Mouse (Mus musculus): ENCODE data around the gene Gm20388.

The Gm20388 gene

GRCm38 (mm10) chr8:124242208-124242607 is 4331.6 kb downstream of the Gm20388 start:
- DNase-seq (ENCODE audit: low read depth, low spot score): peak; percentile 92

DNA sequence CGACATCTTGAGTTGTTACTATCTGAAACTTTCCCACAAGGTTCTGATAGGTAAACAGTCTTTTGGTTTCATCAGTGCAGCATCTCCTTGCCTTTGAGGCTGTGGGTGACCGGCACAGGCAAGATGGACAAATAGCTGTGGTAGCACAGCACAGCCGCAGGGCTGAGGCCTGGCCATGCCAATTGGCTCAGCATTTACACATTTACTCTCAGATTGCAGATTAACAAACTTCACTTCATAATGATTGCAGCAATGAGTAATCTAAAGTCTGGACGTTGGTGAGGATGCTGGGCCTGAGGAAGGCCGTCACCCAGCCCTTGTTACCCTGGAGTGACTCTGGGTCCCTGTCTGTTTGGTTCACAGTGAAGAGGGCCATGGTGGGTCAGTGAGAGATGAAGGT is 4332.3 kb downstream of the Gm20388 start:
- no peak for DNase-seq (ENCODE audit: low read depth, low spot score)

DNA sequence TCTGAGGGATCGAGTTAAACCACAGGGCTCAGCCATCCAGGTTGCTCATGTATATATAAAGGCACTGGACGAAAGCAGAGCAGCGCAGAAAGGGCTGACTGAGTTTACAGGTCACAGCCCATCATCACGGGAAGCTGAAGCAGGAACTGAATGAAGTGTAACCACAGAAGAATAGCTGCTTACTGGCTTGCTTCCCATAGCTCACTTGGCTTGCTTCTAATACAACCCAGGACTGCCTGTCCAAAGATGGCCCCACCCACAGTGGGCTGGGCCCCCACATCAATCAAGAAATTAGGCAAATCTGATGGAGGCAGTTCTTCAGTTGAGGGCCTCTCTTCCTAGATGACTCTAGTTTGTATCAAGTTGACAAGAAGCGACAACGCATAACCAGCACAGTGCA is 4336.9 kb downstream of the Gm20388 start:
- DNase-seq (ENCODE audit: low read depth, low spot score): no peak

- DNase-seq (ENCODE audit: low read depth, low spot score): no peak
These were observed 4338.0 kb downstream of the Gm20388 start for GRCm38 (mm10) chr8:124248688-124249087.

DNA sequence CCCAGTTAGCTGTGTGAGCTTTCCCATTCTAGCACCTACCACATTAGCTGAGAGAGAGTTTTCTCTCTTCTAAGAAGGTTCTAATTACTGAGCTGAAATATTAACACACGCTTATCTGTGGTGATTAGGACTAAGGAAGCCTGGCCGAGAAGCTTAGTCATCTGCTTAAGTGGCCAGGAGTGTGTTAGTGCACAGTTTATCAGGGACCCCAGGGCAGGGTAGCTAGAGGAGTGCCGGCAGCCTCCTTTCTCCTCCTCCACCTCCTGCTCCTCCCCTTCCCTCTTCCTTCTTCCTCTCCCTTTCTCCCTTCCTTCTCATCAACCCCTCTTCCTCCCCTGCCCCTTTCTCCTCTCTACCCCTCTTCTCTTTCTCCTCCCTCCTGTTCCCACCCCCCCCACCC is 4339.6 kb downstream of the Gm20388 start:
- DNase-seq (ENCODE audit: low read depth, low spot score): no peak

DNA sequence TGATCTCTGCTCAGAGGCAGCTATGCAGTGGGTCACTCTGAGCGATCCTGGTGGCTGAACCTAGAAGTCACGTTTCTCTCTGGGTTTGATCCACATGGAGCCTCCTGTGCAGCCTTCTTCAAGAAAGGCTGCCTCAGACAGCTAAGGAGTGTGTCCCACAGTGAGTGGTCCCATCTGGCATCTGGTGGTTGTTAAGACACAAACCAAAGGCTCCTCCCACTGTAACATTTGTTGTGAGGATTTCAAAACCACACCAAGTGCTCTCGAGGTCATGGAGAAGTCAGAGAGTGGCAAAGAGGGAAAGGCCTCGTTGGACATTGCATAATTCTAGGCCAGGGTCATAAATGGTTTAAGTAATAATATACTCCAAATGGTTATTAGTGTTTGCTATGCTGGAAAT is 4340.1 kb downstream of the Gm20388 start:
- no peak for DNase-seq (ENCODE audit: low read depth, low spot score)

- DNase-seq (ENCODE audit: low read depth, low spot score): no peak
These were observed 4341.9 kb downstream of the Gm20388 start for GRCm38 (mm10) chr8:124252533-124252950.

DNA sequence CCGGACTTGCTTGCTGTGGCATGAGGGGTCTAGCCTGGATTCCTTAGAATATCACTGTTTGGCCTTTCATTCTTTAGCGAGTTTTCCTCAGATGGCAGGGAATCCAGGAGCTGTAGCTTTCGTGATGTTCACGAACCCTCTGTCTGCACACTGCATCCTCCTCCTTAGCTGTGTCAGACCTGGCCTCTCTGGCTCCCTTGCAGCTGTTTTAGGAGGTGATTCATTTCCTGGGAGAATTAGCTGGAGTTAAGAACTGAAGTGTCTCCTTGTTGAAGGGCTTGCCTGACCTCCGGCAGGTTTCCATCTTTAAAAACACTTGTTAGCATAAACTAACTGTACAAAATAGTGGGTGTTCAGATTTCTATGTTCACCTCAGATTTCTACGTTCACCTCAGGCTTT is 4343.3 kb downstream of the Gm20388 start:
- no peak for DNase-seq (ENCODE audit: low read depth, low spot score)

DNA sequence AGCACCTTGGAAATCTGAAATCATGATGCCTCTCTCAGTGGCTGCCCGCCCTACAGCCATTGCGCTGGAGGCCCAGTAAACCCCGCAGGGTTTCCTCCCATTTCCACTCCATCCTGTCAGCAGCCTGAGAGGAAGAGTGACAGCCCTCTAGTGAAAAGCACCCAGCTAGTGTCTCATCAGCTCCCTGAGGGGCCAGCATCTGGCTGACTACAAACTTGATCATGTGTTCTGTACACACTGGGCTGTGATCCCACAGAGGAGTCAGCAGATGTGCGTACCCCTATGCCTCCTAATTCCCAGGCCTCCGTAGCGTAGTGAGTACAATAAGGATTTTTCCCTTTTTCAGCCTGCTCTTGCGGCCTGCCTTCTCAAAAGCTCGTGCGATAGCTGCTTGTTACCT is 4346.2 kb downstream of the Gm20388 start:
- DNase-seq (ENCODE audit: low read depth, low spot score): no peak

DNA sequence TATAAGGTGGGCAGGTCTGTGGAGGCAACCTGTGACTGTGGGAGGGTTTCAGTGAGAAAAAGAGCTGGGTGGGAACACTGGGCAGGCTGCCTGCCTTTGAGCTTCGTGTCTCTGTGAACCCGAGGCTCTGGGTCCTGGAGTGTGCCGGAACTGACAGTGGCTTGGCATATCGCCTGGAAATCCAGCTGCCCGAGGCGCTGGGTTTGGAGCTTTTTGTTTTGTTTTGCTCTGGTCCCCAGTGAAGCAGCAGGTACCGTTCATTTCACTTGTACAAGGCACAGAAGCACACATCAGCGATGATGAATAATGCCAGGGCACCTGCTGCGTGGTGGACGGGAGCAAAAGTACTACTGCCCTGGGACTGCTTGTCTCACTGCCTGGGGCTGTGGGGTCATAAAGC is 4346.7 kb downstream of the Gm20388 start:
- no peak for DNase-seq (ENCODE audit: low read depth, low spot score)

DNA sequence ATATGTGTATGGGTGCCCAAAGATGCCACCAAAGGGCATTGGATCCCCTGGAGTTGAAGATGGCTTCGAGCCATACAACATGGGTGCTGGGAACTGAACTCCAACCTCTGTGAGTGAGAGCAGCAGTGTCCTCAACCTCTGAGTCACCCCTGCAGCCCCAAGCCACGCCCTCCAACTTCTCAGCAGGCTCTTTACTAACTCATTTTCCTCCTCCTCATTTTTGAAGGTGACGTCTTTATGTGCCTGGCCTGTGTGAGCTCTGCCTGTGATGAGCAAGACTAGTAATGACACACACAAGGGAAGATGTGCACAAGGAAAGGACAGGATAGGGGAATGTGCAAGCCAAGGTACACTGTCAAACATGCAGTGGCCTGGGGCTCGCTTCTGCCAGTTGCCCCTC is 4348.5 kb downstream of the Gm20388 start:
- peak; percentile 49 for DNase-seq (ENCODE audit: low read depth, low spot score)

DNA sequence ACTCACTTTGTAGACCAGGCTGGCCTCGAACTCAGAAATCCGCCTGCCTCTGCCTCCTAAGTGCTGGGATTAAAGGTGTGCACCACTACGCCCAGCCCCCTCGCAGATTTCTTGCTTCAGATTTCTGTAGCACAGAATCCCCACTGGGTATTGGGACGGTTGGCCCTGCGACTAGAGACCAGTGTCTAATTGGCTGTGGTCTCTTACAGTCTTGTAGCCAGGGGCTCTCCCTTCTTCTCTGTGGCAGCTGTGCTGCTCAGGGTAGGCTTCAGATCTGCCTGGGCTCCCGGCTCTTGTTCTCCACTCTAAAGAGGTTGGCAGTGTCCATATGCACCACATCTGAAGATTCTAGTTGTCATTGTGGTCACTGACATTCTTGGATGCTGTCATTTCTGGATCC is 4349.3 kb downstream of the Gm20388 start:
- DNase-seq (ENCODE audit: low read depth, low spot score): no peak

DNA sequence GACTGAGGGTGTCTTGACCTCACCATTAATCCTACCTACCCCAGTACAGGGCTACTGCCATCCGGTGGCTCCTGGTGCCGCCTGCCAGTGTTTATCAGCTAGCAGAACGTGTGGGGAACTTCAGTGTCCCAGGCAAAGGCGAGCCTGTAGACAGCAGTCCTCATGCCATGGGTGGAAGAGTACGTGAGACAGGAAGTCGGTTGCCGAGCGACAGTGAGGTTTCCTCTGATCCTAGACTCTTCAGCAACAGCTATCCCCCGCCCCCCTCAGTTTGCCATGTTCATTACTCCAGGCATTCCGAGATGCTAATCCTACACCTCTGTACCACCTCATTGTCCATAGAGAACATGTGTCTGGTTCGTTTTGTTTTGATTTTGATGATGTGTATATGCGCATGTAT is 4349.7 kb downstream of the Gm20388 start:
- DNase-seq (ENCODE audit: low read depth, low spot score): peak; percentile 59

GRCm38 (mm10) chr8:124263058-124263457 is 4352.4 kb downstream of the Gm20388 start:
- no peak for DNase-seq (ENCODE audit: low read depth, low spot score)

DNA sequence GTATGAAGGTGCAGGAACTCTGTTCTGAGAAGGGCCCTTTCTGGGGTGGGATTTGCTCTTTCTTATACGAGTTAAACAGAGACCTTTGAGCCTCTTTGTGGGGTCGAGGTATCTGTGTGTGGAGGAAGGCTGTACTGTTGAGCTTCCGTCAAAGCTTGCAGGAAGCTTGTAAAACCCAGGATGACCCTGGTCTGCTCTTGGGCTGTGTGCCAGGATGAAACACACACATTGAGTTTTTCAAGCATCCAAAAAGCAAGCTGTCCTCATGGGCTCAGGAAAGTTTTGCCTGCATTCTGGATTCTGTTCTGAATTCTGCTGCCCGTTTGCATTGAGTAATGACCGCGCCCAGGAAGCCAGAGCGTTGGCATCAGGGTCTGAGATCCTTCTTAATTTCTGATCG is 4353.4 kb downstream of the Gm20388 start:
- DNase-seq (ENCODE audit: low read depth, low spot score): no peak

DNA sequence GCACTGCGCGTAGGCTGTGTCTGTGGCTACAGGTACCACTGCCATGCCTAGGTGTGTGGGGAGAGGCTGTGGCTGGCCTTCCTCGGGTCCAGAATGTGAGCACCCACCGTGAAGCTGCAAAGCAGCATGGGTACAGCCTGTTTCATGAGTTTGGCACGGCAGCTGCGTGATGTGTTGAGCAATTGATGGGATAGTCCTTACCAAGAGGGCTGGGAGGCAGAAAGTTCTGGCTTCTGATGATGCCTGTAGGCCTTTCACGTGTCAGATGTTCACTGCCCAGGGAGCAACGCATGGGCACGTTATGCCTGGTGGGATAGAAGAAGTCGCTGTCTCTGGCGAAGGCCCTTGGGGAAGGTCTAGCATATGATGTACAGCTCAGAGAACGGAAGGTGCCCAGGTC is 4354.0 kb downstream of the Gm20388 start:
- no peak for DNase-seq (ENCODE audit: low read depth, low spot score)

DNA sequence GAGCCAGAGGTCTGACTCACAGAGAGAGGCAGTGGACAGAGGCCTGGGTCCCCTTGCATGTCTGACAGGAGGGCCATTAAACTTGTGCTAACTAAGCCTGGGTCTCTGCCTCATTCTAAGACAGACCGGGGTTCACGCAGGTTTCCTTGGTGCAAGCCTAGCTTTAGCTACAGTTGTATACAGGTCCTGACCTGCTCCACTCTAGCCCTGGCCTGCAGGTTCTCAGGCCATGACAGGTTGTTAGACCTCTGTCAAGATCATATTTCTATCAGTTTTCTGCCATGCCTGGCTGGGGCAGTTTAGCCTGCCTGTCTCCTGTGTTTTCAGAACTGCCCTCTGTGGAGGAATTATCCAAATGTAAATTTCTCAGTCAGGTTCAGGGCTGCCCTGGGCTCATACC is 4354.5 kb downstream of the Gm20388 start:
- no peak for DNase-seq (ENCODE audit: low read depth, low spot score)

- peak; percentile 73 for DNase-seq (ENCODE audit: low read depth, low spot score)
These were observed 4355.2 kb downstream of the Gm20388 start for GRCm38 (mm10) chr8:124265798-124266197.

DNA sequence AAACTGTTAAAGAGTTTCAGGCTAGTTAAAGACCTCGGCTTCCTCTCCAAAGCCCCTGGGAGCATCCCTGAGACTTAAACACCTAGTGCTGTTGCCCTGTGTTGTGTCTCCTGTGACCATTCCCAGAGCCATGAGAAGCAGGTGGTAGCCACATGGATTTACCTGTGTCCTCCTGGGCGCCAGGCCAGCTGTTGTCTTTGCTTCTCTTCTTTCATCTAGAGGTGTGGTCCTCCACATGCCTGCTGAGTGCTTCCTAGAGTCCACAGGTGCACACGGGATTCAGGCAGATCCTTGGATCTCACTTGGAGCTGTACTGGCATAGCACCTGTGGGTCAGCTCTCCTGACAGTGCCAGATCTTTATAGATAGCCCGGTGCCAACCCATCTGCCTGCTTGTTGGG is 4356.6 kb downstream of the Gm20388 start:
- no peak for DNase-seq (ENCODE audit: low read depth, low spot score)

DNA sequence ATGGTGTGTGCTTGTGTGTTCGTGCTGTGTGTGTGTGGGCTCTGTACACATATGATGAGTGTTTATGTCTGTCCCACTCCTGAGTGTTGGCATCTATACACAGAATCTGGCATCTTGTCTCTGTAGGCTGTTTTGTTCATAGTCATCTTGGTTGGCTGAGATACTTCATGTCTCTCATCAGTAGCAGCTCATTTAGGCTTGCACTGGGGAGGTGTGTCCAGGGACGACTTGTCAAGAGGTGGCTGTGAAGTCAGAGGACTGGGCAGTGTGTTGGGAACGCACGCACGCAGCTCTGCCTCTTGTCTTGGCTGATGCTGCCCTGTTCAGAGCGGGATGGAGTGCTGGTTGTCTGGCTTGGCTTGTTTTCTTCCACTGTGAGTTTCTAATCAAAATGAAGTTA is 4359.9 kb downstream of the Gm20388 start:
- no peak for DNase-seq (ENCODE audit: low read depth, low spot score)

DNA sequence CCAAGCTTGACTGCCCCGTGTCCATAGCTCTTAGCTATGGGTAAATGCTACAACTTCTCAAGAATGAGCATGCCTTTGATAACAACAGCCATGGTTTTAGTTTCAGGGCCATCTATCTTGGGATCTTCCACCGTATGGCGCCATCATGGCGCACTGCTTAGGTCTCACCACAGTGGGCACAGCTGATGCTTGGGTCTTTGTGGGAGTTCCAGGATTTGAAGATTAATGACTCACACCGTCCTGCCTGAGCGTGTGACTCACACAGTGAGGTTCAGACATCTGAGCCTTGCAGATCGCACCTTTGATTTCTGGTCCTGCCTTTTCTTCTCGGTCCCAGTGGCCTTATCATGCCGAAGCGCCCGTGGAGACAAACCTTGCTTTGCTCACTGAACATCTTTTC is 4360.3 kb downstream of the Gm20388 start:
- peak; percentile 79 for DNase-seq (ENCODE audit: low read depth, low spot score)

GRCm38 (mm10) chr8:124271518-124271917 is 4360.9 kb downstream of the Gm20388 start:
- DNase-seq (ENCODE audit: low read depth, low spot score): peak; percentile 71

DNA sequence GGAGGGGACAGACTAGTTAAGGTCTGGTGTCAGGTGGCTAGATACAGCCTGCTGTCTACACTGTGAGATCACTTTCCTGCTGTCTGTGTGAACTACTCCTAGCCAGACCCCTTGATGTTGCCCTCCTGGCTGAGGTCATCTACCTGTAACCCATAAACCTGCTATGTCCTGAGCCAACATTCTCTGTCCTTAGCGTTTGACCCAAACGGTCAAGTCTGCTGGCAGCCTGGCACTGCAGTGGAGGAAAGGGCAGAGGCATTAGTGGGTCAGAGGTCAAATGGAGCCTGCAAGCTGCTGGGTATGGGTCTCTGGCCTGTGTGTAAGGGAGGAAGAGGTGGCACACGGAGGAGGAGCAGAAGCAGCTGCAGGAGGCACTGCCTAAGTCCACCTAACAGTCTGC is 4362.2 kb downstream of the Gm20388 start:
- DNase-seq (ENCODE audit: low read depth, low spot score): no peak

- peak; percentile 79 for DNase-seq (ENCODE audit: low read depth, low spot score)
These were observed 4363.1 kb downstream of the Gm20388 start for GRCm38 (mm10) chr8:124273606-124274218.

Measured in CD4-positive helper T cell, adult 2 months (primary cell).